ENCODE assay signal across 8 mouse cellular contexts in genomic region chr2:33542696-33543428, GRCm38 (mm10).
A peak's percentile ranks its signal among the peaks of the same experiment; 100 is the strongest.
DNase-seq lines count a peak whose midpoint lies in the region; ATAC-seq lines count a peak whose summit lies in the region.

No protein-coding gene starts in this region.

- WGBS in embryonic facial prominence, embryonic 15.5 days = 4% methylated on average over 11 of the region's 11 CpGs
- WGBS in hindbrain, embryonic 16.5 days = 2% methylated on average over 11 of the region's 11 CpGs
- WGBS in midbrain, embryonic 13.5 days = 3% methylated on average over 11 of the region's 11 CpGs

- no peak for ATAC-seq in embryonic facial prominence, embryonic 15.5 days (ENCODE audit: insufficient number of reproducible peaks, low FRiP score, low TSS enrichment, low read depth)
- no peak for ATAC-seq in hindbrain, embryonic 16.5 days
- ATAC-seq in midbrain, embryonic 13.5 days = 0 out of 2 replicates have a peak, but pooled peaks have one; percentile 1

- DNase-seq in ovary, postnatal 36 days (ENCODE audit: low spot score) = peak; percentile 40
- DNase-seq in ovary, postnatal 10 days (ENCODE audit: low spot score) = no peak
- DNase-seq in brain, adult 2 months (ENCODE audit: low read depth, low spot score) = peak; percentile 91
- peak; percentile 82 for DNase-seq in left cerebral cortex, adult 11 months (ENCODE audit: low spot score)
- DNase-seq in thymus, postnatal 25 days = peak; percentile 49

- no peak overlapping the region for H3K27ac ChIP-seq in embryonic facial prominence, embryonic 15.5 days (replicated peaks)
- H3K27ac ChIP-seq in hindbrain, embryonic 16.5 days (ENCODE audit: low read depth, low read length) = peak overlapping the region; percentile 87
- peak overlapping the region; percentile 90 for H3K27ac ChIP-seq in midbrain, embryonic 13.5 days

- H3K4me3 ChIP-seq in embryonic facial prominence, embryonic 15.5 days (replicated peaks) = no peak overlapping the region
- H3K4me3 ChIP-seq in hindbrain, embryonic 16.5 days (ENCODE audit: low read length) = peak overlapping the region; percentile 51; the same call in 1 of the 2 replicates
- peak overlapping the region; percentile 51 for H3K4me3 ChIP-seq in midbrain, embryonic 13.5 days (replicated peaks)

- peaks cover 30% of the 10 kb centered on the region for H3K4me1 ChIP-seq in embryonic facial prominence, embryonic 15.5 days
- peaks cover 40% of the 10 kb centered on the region for H3K4me1 ChIP-seq in hindbrain, embryonic 16.5 days (ENCODE audit: control insufficient read depth, insufficient read depth, low read depth, low read length)
- H3K4me1 ChIP-seq in midbrain, embryonic 13.5 days (replicated peaks) = peaks cover 36% of the 10 kb centered on the region

- H3K36me3 ChIP-seq in embryonic facial prominence, embryonic 15.5 days = no peaks in the 10 kb centered on the region
- H3K36me3 ChIP-seq in hindbrain, embryonic 16.5 days (ENCODE audit: control insufficient read depth, insufficient read depth, low read length) = no peaks in the 10 kb centered on the region
- H3K36me3 ChIP-seq in midbrain, embryonic 13.5 days = no peaks in the 10 kb centered on the region

- H3K9ac ChIP-seq in embryonic facial prominence, embryonic 15.5 days = no peak overlapping the region
- H3K9ac ChIP-seq in hindbrain, embryonic 16.5 days (ENCODE audit: low read depth, low read length) = peak overlapping the region; percentile 38; the same call in 1 of the 2 replicates
- peak overlapping the region; percentile 75; the same call in 1 of the 2 replicates for H3K9ac ChIP-seq in midbrain, embryonic 13.5 days (replicated peaks)

- H3K4me2 ChIP-seq in embryonic facial prominence, embryonic 15.5 days (replicated peaks) = peak overlapping the region; percentile 88; the same call in 1 of the 2 replicates
- peak overlapping the region; percentile 90 for H3K4me2 ChIP-seq in hindbrain, embryonic 16.5 days (ENCODE audit: low read length)
- H3K4me2 ChIP-seq in midbrain, embryonic 13.5 days (replicated peaks) = peak overlapping the region; percentile 81

- peaks cover 44% of the 10 kb centered on the region for H3K27me3 ChIP-seq in embryonic facial prominence, embryonic 15.5 days
- H3K27me3 ChIP-seq in hindbrain, embryonic 16.5 days (replicated peaks; ENCODE audit: control insufficient read depth, insufficient read depth, low read length) = no peaks in the 10 kb centered on the region
- peaks cover 64% of the 10 kb centered on the region for H3K27me3 ChIP-seq in midbrain, embryonic 13.5 days

- H3K9me3 ChIP-seq in embryonic facial prominence, embryonic 15.5 days (replicated peaks) = no peaks in the 10 kb centered on the region
- no peaks in the 10 kb centered on the region for H3K9me3 ChIP-seq in hindbrain, embryonic 16.5 days (ENCODE audit: control insufficient read depth, low read length)
- H3K9me3 ChIP-seq in midbrain, embryonic 13.5 days = no peaks in the 10 kb centered on the region
